Mouse (Mus musculus) MEL (cell line): ENCODE data around the gene Gtpbp2. TPM values are rescaled to one million over a fixed set of nuclear protein-coding genes. Genes with fewer than 3 reads are reported as not detected.

Source experiments
- DNase-seq: peaks from one replicate; pipeline ENCODE4 v3.0.0; 2011; ENCODE audit warnings: low read depth, low spot score
- H3K27ac ChIP-seq: 2 replicates; pipeline ENCODE4 v1.5.1; 2012; ENCODE audit warnings: low read depth, mild to moderate bottlenecking, control low read depth, low read length, moderate library complexity; ENCODE audit not compliant: control insufficient read depth
- H3K27me3 ChIP-seq, 2 experiments: fragments of 150-350 bp in 1 of 2; sonication (generic) in 1 of 2; 2 replicates each; pipeline ENCODE4 v1.6.1; 2012; ENCODE audit warnings: low read length in 2 of 2, mild to moderate bottlenecking in 2 of 2, improper control_type of control experiment in 1 of 2, moderate library complexity in 1 of 2; ENCODE audit not compliant: insufficient read depth in 2 of 2, control insufficient read depth in 1 of 2
- H3K36me3 ChIP-seq, 2 experiments: 2 replicates each; pipeline ENCODE4 v1.6.1; 2012 to 2014; ENCODE audit warnings: low read length in 2 of 2, improper control_type of control experiment in 1 of 2, inconsistent platforms in 1 of 2, mild to moderate bottlenecking in 1 of 2; ENCODE audit not compliant: insufficient read depth in 2 of 2, control insufficient read depth in 1 of 2
- H3K4me1 ChIP-seq, 2 experiments: fragments of 150-350 bp in 1 of 2; sonication (generic) in 1 of 2; 2 replicates each; pipeline ENCODE4 v1.6.1; 2012; ENCODE audit warnings: low read length in 2 of 2, improper control_type of control experiment in 1 of 2, mild to moderate bottlenecking in 1 of 2; ENCODE audit not compliant: insufficient read depth in 2 of 2, control insufficient read depth in 1 of 2
- H3K4me3 ChIP-seq, 2 experiments: fragments of 150-350 bp in 1 of 2; sonication (generic) in 1 of 2; 2 replicates each; pipeline ENCODE4 v1.5.1; 2012; ENCODE audit warnings: low read depth in 2 of 2, low read length in 2 of 2, mild to moderate bottlenecking in 2 of 2, moderate library complexity in 2 of 2, control low read depth in 1 of 2, improper control_type of control experiment in 1 of 2; ENCODE audit not compliant: control insufficient read depth in 1 of 2, insufficient read depth in 1 of 2
- H3K79me2 ChIP-seq: 2 replicates; pipeline ENCODE4 v1.6.1; 2012; ENCODE audit warnings: mild to moderate bottlenecking, low read length, moderate library complexity; ENCODE audit not compliant: control insufficient read depth, poor library complexity, insufficient read depth
- H3K9ac ChIP-seq: 2 replicates; pipeline ENCODE4 v1.6.1; 2012; ENCODE audit warnings: low read depth, mild to moderate bottlenecking, control low read depth, low read length, moderate library complexity; ENCODE audit not compliant: control insufficient read depth, poor library complexity, severe bottlenecking
- H3K9me3 ChIP-seq: fragments of 150-350 bp; sonication (generic); replicated peaks from 2 replicates; pipeline ENCODE4 v1.6.1; 2012; ENCODE audit warnings: mild to moderate bottlenecking, low read length, improper control_type of control experiment, moderate library complexity; ENCODE audit not compliant: insufficient read depth
- CHD1 ChIP-seq: IDR thresholded peaks from 2 replicates; pipeline ENCODE4 v1.6.1; 2012; ENCODE audit warnings: low read depth, mild to moderate bottlenecking, inconsistent platforms, low read length, improper control_type of control experiment
- CTCF ChIP-seq, 3 experiments: IDR thresholded peaks in 2 of 3; conservative IDR thresholded peaks in 1 of 3; 2 replicates each; pipeline ENCODE4 v1.5.1; 2011 to 2012; ENCODE audit warnings: low read length in 3 of 3, low read depth in 2 of 3, mild to moderate bottlenecking in 2 of 3, improper control_type of control experiment in 1 of 3, inconsistent platforms in 1 of 3, mixed read lengths in 1 of 3, moderate library complexity in 1 of 3; ENCODE audit not compliant: control insufficient read depth in 1 of 3, insufficient read depth in 1 of 3, poor library complexity in 1 of 3, severe bottlenecking in 1 of 3
- E2F4 ChIP-seq: IDR thresholded peaks from 2 replicates; pipeline ENCODE4 v1.6.1; 2011; ENCODE audit warnings: low read depth, low read length, improper control_type of control experiment, borderline replicate concordance
- ELF1 ChIP-seq: IDR thresholded peaks from 2 replicates; pipeline ENCODE4 v1.6.1; 2014; ENCODE audit warnings: low read depth, mild to moderate bottlenecking, inconsistent platforms, low read length, improper control_type of control experiment, moderate library complexity
- EP300 ChIP-seq, 2 experiments: IDR thresholded peaks; 2 replicates each; pipeline ENCODE4 v1.6.1; 2011; ENCODE audit warnings: improper control_type of control experiment in 2 of 2, low read length in 2 of 2, low read depth in 1 of 2, mild to moderate bottlenecking in 1 of 2
- ETS1 ChIP-seq: IDR thresholded peaks from 2 replicates; pipeline ENCODE4 v1.6.1; 2012; ENCODE audit warnings: low read depth, mild to moderate bottlenecking, inconsistent platforms, low read length, improper control_type of control experiment, moderate library complexity
- GABPA ChIP-seq: IDR thresholded peaks from 2 replicates; pipeline ENCODE4 v1.6.1; 2012; ENCODE audit warnings: low read depth, mild to moderate bottlenecking, inconsistent platforms, low read length, improper control_type of control experiment, moderate library complexity
- GATA1 ChIP-seq: IDR thresholded peaks from 2 replicates; pipeline ENCODE4 v1.6.1; 2011; ENCODE audit warnings: low read depth, low read length, improper control_type of control experiment
- HCFC1 ChIP-seq: IDR thresholded peaks from 2 replicates; pipeline ENCODE4 v1.6.1; 2012; ENCODE audit warnings: low read depth, mild to moderate bottlenecking, inconsistent platforms, low read length, improper control_type of control experiment, moderate library complexity
- MAZ ChIP-seq: IDR thresholded peaks from 2 replicates; pipeline ENCODE4 v1.6.1; 2012; ENCODE audit warnings: low read depth, mild to moderate bottlenecking, inconsistent platforms, low read length, improper control_type of control experiment
- MYB ChIP-seq: IDR thresholded peaks from 2 replicates; pipeline ENCODE4 v1.6.1; 2011; ENCODE audit warnings: mild to moderate bottlenecking, low read depth, low read length, improper control_type of control experiment
- RAD21 ChIP-seq: IDR thresholded peaks from 2 replicates; pipeline ENCODE4 v1.6.1; 2011; ENCODE audit warnings: mild to moderate bottlenecking, low read depth, low read length, improper control_type of control experiment
- RCOR1 ChIP-seq: IDR thresholded peaks from 2 replicates; pipeline ENCODE4 v1.6.1; 2012; ENCODE audit warnings: low read depth, mild to moderate bottlenecking, inconsistent platforms, low read length, improper control_type of control experiment
- SIN3A ChIP-seq: IDR thresholded peaks from 2 replicates; pipeline ENCODE4 v1.6.1; 2012; ENCODE audit warnings: low read length, improper control_type of control experiment, inconsistent platforms
- SMC3 ChIP-seq: IDR thresholded peaks from 2 replicates; pipeline ENCODE4 v1.6.1; 2011; ENCODE audit warnings: low read depth, low read length, improper control_type of control experiment
- UBTF ChIP-seq: IDR thresholded peaks from 2 replicates; pipeline ENCODE4 v1.6.1; 2012; ENCODE audit warnings: low read depth, mild to moderate bottlenecking, inconsistent platforms, low read length, improper control_type of control experiment, moderate library complexity, borderline replicate concordance; ENCODE audit not compliant: insufficient read depth
- polyA plus RNA-seq, 2 experiments: library from polyadenylated mRNA; stranded (reverse) in 1 of 2; unstranded in 1 of 2; fragments of >175 nt in 1 of 2; fragments of >200 nt in 1 of 2; gene quantifications; 2 replicates each; pipeline versions ENCODE4 v1.2.1 to v1.2.4; 2012; ENCODE audit warnings: low replicate concordance in 2 of 2, low read depth in 1 of 2; ENCODE audit not compliant: insufficient read length in 2 of 2, insufficient read depth in 1 of 2, missing spikeins in 1 of 2
- total RNA-seq: library from RNA; depleted of rRNA; stranded (reverse); fragments of 300-350 nt; gene quantifications from 2 replicates; pipeline ENCODE4 v1.2.3, GENCODE M21; 2012

The Gtpbp2 gene
- total and polyA plus RNA-seq, 3 experiments, result 18.1 to 46.7 TPM; not detected in 1

GRCm38 (mm10) chr17:46156680-46157079, 4.2 kb upstream of the Gtpbp2 start:
- H3K4me1 ChIP-seq, result peaks cover 5 to 28% of the 10 kb centered on the region in 2 experiments
- peak; percentile 58 for DNase-seq
- H3K79me2 ChIP-seq, result peaks cover 20% of the 10 kb centered on the region
- no peak for TF ChIP-seq HCFC1
- no peak for TF ChIP-seq RCOR1
- no peak for TF ChIP-seq MYB
- peak; percentile 53 for TF ChIP-seq ETS1
- H3K9ac ChIP-seq, result no peak overlapping the region
- no peak overlapping the region for H3K27ac ChIP-seq
- no peaks in the 10 kb centered on the region for H3K9me3 ChIP-seq
- no peaks in the 10 kb centered on the region for H3K27me3 ChIP-seq
- no peak overlapping the region for H3K4me3 ChIP-seq
- peaks cover 0 to 18% of the 10 kb centered on the region in 2 experiments; a peak in 2 of 4 replicates for H3K36me3 ChIP-seq

- H3K27me3 ChIP-seq, result no peaks in the 10 kb centered on the region
- H3K27ac ChIP-seq, result no peak overlapping the region
- H3K4me3 ChIP-seq, result no peak overlapping the region
- H3K9ac ChIP-seq, result no peak overlapping the region
- TF ChIP-seq CHD1 (no peak), GABPA (no peak), E2F4 (no peak), UBTF (no peak), MYB (no peak), GATA1 (no peak), MAZ (no peak), RAD21 (no peak), SIN3A (no peak), EP300 (IDR thresholded peaks at IDR 0.05; ENCODE audit: low read depth in 1 of 2, low read length in 2 of 2) (no peak), ELF1 (no peak), SMC3 (no peak), CTCF (IDR thresholded peaks at IDR 0.05 in 2 of 3, conservative IDR thresholded peaks at IDR 0.05 in 1 of 3; ENCODE audit: control insufficient read depth in 1 of 3, insufficient read depth in 1 of 3, low read depth in 2 of 3, low read length in 3 of 3, poor library complexity in 1 of 3, severe bottlenecking in 1 of 3) (no peak)
- peaks cover 17% of the 10 kb centered on the region for H3K79me2 ChIP-seq
- no peaks in the 10 kb centered on the region for H3K9me3 ChIP-seq
- H3K36me3 ChIP-seq, result peaks cover 0 to 21% of the 10 kb centered on the region in 2 experiments; a peak in 2 of 4 replicates
- H3K4me1 ChIP-seq, result peaks cover 7 to 32% of the 10 kb centered on the region in 2 experiments
- no peak for DNase-seq
Measured at GRCm38 (mm10) chr17:46157131-46157530, 3.7 kb upstream of the Gtpbp2 start.
